Comparison of ENCODE assay signal across 8 mouse cellular contexts in genomic region chr13:24831353-24832130, GRCm38 (mm10). TPM values are rescaled to one million over a fixed set of nuclear protein-coding genes. Genes with fewer than 3 reads are reported as not detected.
DNase-seq lines count a peak whose midpoint lies in the region; ATAC-seq and TF ChIP-seq lines count a peak whose summit lies in the region.

Gene Acot13, minus strand, starts transcription at chr13:24831540.
Gene Tdp2, plus strand, starts transcription at chr13:24831679.

- peak; percentile 90 for DNase-seq in 3T3-L1 (ENCODE audit: low read depth, low spot score)
- DNase-seq in adrenal gland, postnatal 4 days (ENCODE audit: low spot score in 2 of 2): peak; percentile 82 to 91
- peak; percentile 98 for DNase-seq in embryonic facial prominence, embryonic 14.5 days (ENCODE audit: low spot score)
- DNase-seq in heart, adult 8-10 months (ENCODE audit: low spot score): peak; percentile 91
- peak; percentile 96 for DNase-seq in kidney, adult 9 months
- DNase-seq in limb, embryonic 14.5 days (ENCODE audit: low spot score): peak; percentile 94
- peak; percentile 97 for DNase-seq in midbrain, postnatal 0 days (ENCODE audit: low spot score)
- peak; percentile 89 for DNase-seq in spleen, postnatal 14 days (ENCODE audit: low spot score in 2 of 2)

- H3K9ac ChIP-seq in embryonic facial prominence, embryonic 14.5 days (ENCODE audit: low read depth, low read length): peak within 1 kb of the TSS; percentile 95
- peak within 1 kb of the TSS; percentile 92 for H3K9ac ChIP-seq in limb, embryonic 14.5 days (ENCODE audit: low read depth, low read length, severe bottlenecking)
- peak within 1 kb of the TSS; percentile 71 for H3K9ac ChIP-seq in midbrain, postnatal 0 days (replicated peaks; ENCODE audit: low read length, poor library complexity, severe bottlenecking)

- TF ChIP-seq CTCF in midbrain, postnatal 0 days (IDR thresholded peaks at IDR 0.05): peak; percentile 33

- no peaks in the 10 kb centered on the region for H3K9me3 ChIP-seq in embryonic facial prominence, embryonic 14.5 days (ENCODE audit: control insufficient read depth, low read length)
- H3K9me3 ChIP-seq in limb, embryonic 14.5 days (ENCODE audit: control insufficient read depth, low read length): no peaks in the 10 kb centered on the region
- H3K9me3 ChIP-seq in midbrain, postnatal 0 days (ENCODE audit: low read length): no peaks in the 10 kb centered on the region

- peak within 1 kb of the TSS; percentile 97 for H3K4me3 ChIP-seq in embryonic facial prominence, embryonic 14.5 days (ENCODE audit: low read depth, low read length)
- peak within 1 kb of the TSS; percentile 94 for H3K4me3 ChIP-seq in limb, embryonic 14.5 days (replicated peaks; ENCODE audit: low read length)
- H3K4me3 ChIP-seq in midbrain, postnatal 0 days (ENCODE audit: low read depth, low read length): peak within 1 kb of the TSS; percentile 72

- ATAC-seq in embryonic facial prominence, embryonic 14.5 days (ENCODE audit: low read depth): peak; percentile 97
- ATAC-seq in limb, embryonic 14.5 days (ENCODE audit: low FRiP score, low read depth): peak; percentile 96
- ATAC-seq in midbrain, postnatal 0 days (ENCODE audit: low FRiP score): peak; percentile 96

- H3K4me2 ChIP-seq in embryonic facial prominence, embryonic 14.5 days (ENCODE audit: low read depth, low read length): peak within 1 kb of the TSS; percentile 77
- H3K4me2 ChIP-seq in limb, embryonic 14.5 days (replicated peaks; ENCODE audit: low read depth, low read length, severe bottlenecking): peak within 1 kb of the TSS; percentile 74
- H3K4me2 ChIP-seq in midbrain, postnatal 0 days (ENCODE audit: low read depth, low read length, poor library complexity, severe bottlenecking): peak within 1 kb of the TSS; percentile 86

- peak; percentile 85; the same call in 1 of the 2 replicates for TF ChIP-seq POLR2A in limb, embryonic 14.5 days (IDR thresholded peaks at IDR 0.05; ENCODE audit: borderline replicate concordance, extremely low read depth, insufficient read depth, insufficient read length)

- under 1% methylated on average over 45 of the region's 90 CpGs for WGBS in embryonic facial prominence, embryonic 14.5 days
- under 1% methylated on average over 51 of the region's 90 CpGs for WGBS in limb, embryonic 14.5 days
- under 1% methylated on average over 78 of the region's 90 CpGs for WGBS in midbrain, postnatal 0 days

- H3K27ac ChIP-seq in embryonic facial prominence, embryonic 14.5 days (replicated peaks; ENCODE audit: low read depth, low read length): peak within 1 kb of the TSS; percentile 92
- peak within 1 kb of the TSS; percentile 86 for H3K27ac ChIP-seq in limb, embryonic 14.5 days (replicated peaks; ENCODE audit: low read depth, low read length)
- peak within 1 kb of the TSS; percentile 71 for H3K27ac ChIP-seq in midbrain, postnatal 0 days (ENCODE audit: low read depth, low read length)

- peaks cover 10% of the 10 kb centered on the region for H3K4me1 ChIP-seq in embryonic facial prominence, embryonic 14.5 days (ENCODE audit: control insufficient read depth, insufficient read depth, low read length)
- H3K4me1 ChIP-seq in limb, embryonic 14.5 days (ENCODE audit: control insufficient read depth, insufficient read depth, low read length): peaks cover 20% of the 10 kb centered on the region
- H3K4me1 ChIP-seq in midbrain, postnatal 0 days (ENCODE audit: insufficient read depth, low read length): peaks cover 7% of the 10 kb centered on the region; the same call in 1 of the 2 replicates

- H3K27me3 ChIP-seq in embryonic facial prominence, embryonic 14.5 days (replicated peaks; ENCODE audit: control insufficient read depth, insufficient read depth, low read length): no peaks in the 10 kb centered on the region
- no peaks in the 10 kb centered on the region for H3K27me3 ChIP-seq in limb, embryonic 14.5 days (ENCODE audit: control insufficient read depth, insufficient read depth, low read length)
- H3K27me3 ChIP-seq in midbrain, postnatal 0 days (ENCODE audit: insufficient read depth, low read length): no peaks in the 10 kb centered on the region

- H3K36me3 ChIP-seq in embryonic facial prominence, embryonic 14.5 days (ENCODE audit: control insufficient read depth, insufficient read depth, low read length): 0 out of 2 replicates have a peak, but pooled peaks cover 2% of the 10 kb centered on the region
- peaks cover 4% of the 10 kb centered on the region; the same call in 1 of the 2 replicates for H3K36me3 ChIP-seq in limb, embryonic 14.5 days (ENCODE audit: control insufficient read depth, insufficient read depth, low read length)
- H3K36me3 ChIP-seq in midbrain, postnatal 0 days (ENCODE audit: insufficient read depth, low read length): no peaks in the 10 kb centered on the region

RNA-seq across cellular contexts. Expression of gene Acot13, which starts in this region (rescaled TPM):
- total RNA-seq in adrenal gland, postnatal 4 days (2021): 10 to 100 TPM; 49.6 to 58.0 TPM
- 69.9 and 77.0 TPM in 2 replicates for polyA plus RNA-seq in embryonic facial prominence, embryonic 14.5 days (2014; fragmentation: Nextera tagmentation; extraction: Ambion mirVana)
- 100 to 1,000 TPM; 404 to 453 (median 416) TPM for total RNA-seq in heart, adult 8-10 months (2022)
- 35.5 and 44.8 TPM in 2 replicates for polyA plus RNA-seq in limb, embryonic 14.5 days (2012; rRNA removed)
- 70.5 and 76.7 TPM in 2 replicates for polyA plus RNA-seq in limb, embryonic 14.5 days (2014; fragmentation: Nextera tagmentation; extraction: Ambion mirVana)
- 15.1 and 25.4 TPM in 2 replicates for total RNA-seq in midbrain, postnatal 0 days (2014; rRNA removed)
- polyA plus RNA-seq in midbrain, postnatal 0 days (2015; fragmentation: Nextera tagmentation; extraction: Ambion mirVana): 60.2 and 67.1 TPM in 2 replicates

RNA-seq across cellular contexts. Expression of gene Tdp2, which starts in this region (rescaled TPM):
- 10 to 100 TPM; 39.4 to 40.7 TPM for total RNA-seq in adrenal gland, postnatal 4 days (2021)
- 44.4 and 46.4 TPM in 2 replicates for polyA plus RNA-seq in embryonic facial prominence, embryonic 14.5 days (2014; fragmentation: Nextera tagmentation; extraction: Ambion mirVana)
- 10 to 100 TPM; 11.3 to 14.2 (median 13.3) TPM for total RNA-seq in heart, adult 8-10 months (2022)
- polyA plus RNA-seq in limb, embryonic 14.5 days (2012; rRNA removed): 66.9 and 68.2 TPM in 2 replicates
- polyA plus RNA-seq in limb, embryonic 14.5 days (2014; fragmentation: Nextera tagmentation; extraction: Ambion mirVana): 41.5 and 51.9 TPM in 2 replicates
- total RNA-seq in midbrain, postnatal 0 days (2014; rRNA removed): 26.6 and 27.0 TPM in 2 replicates
- 25.5 and 28.5 TPM in 2 replicates for polyA plus RNA-seq in midbrain, postnatal 0 days (2015; fragmentation: Nextera tagmentation; extraction: Ambion mirVana)

Comparison
In these comparisons a context has a peak if more than half of its experiments do, and no peak if none do; other contexts are left out.
1. Peak in every context shown above with its lines: DNase-seq, ATAC-seq, H3K4me3 ChIP-seq and H3K27ac ChIP-seq.
2. RNA of gene Acot13 (total RNA-seq): 404 to 453 TPM in heart, adult 8-10 months; 49.6 to 58.0 TPM in adrenal gland, postnatal 4 days and 15.1 to 25.4 TPM in midbrain, postnatal 0 days; every median in the first group is over 4 times any median in the second.